Mouse (Mus musculus): ENCODE data around the gene Unc13c. TPM values are rescaled to one million over a fixed set of nuclear protein-coding genes. Genes with fewer than 3 reads are reported as not detected.
A peak's percentile ranks its signal among the peaks of the same experiment; 100 is the strongest.

Gene Unc13c
- total RNA-seq, 2 experiments from 2014 or later: 0.30 to 0.33 TPM

DNA sequence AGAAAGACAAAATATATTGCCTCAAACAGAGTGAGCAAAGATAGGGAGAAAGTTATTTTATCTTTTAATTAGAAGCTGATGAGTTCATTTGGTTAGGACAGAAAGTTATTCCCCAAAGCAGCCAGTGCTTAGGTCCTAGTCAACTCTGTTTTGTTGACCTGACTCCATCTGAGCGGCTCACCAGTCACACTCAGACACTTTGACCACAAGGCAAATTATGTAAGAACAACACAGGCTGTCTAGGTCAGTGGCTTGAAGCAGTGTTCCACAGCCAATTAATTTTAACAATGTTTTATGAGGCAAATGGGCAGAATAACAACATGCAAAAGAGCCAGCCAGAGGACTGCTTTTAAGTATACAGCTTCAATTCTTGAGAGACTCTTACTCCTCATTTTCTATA is 343.6 kb downstream of the Unc13c start:
- DNase-seq: no peak

DNA sequence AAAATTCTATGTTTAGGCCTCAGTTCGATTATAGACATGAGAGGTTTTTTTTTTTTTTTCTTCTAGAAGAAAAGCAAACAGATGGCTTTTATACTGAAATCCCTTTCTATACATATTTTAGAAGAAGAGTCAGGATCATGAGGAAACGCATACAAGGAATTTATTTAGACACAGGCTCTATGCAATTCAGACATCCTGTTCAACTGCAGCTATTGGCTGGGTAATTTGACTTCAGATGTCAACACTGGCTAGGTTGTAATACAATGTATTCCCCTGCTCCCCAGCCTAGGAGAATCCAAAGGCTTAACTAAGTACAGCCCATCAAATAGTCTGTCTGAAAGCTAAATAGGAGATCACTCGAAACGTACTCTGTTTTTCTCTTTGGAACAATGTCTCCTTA is 355.9 kb downstream of the Unc13c start:
- no peak for DNase-seq

DNA sequence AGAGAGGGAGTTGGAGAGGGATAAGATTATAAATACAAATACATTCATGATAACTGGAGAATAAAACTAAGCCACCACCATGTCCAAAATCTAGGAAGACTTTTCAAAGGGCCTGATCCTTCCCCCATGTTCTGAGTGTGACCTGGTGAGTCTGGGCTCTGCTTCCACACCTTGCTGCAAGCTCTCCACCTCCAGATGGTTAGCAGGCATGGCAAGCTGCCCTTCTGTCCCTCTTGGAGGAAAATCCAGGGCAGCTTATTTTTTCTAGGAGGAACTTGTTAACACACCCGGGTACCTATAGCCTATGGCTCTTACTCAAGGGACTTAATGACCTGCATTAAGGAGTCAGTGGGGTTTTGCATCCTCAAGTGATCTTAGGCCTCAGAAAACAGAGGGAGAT is 364.8 kb downstream of the Unc13c start:
- no peak for DNase-seq

DNA sequence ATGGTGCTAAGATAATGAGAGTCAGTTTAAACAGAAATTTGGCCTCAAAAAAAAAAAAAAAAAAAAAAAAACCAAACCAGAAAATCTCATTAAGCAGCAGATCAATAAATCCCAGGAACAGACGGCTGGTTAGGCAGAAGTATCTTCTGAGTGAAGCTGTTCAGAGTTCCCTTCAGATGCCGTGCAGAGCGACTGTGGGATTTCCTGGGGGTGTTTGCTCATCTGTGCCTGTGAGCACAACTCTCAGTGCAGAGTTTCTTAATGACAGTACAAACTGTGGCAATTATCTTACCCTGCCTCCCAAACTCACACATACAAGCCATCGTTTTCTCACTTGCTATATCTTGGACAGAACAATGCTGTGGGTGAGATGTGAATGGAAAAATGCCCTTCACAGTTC is 403.2 kb downstream of the Unc13c start:
- DNase-seq: no peak

DNA sequence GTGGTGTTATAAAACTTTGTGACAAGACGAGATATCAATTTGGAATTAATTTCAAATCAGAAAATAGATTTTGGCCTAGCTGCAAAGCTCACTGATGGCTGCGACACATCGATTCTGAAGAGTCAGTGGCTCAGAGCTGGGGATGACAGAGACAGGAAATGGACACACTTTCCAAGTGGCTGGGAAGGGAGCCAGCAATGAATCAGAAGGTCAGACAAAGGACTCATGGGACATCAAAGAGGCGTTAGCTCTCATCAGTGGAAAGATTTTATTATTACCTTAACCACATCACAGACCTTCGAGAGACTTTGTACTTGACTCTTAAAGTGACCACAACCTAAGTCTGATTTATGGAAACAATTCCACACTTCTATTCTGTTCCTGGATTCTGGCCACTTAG is 408.7 kb downstream of the Unc13c start:
- peak; percentile 56 to 57 for DNase-seq

DNA sequence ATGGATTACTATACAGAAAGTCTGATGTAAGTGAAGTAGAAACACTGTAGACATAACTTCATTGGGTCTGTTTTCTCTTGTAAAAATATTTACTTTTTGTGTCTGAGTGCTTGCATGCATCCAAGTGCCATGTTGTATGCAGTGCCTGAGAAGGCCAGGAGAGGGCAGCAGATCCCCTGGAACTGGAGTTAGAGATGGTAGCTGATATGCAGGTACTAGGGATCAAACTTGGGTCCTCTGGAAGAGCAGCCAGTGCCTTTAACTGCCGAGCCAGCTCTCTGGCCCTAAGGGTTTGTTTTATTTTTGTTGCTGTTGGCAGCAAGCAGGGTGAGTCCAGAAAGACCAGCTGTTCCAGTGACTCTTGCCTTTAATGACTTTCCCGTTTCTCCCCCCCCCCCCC is 411.0 kb downstream of the Unc13c start:
- DNase-seq: peak; percentile 4 to 55

DNA sequence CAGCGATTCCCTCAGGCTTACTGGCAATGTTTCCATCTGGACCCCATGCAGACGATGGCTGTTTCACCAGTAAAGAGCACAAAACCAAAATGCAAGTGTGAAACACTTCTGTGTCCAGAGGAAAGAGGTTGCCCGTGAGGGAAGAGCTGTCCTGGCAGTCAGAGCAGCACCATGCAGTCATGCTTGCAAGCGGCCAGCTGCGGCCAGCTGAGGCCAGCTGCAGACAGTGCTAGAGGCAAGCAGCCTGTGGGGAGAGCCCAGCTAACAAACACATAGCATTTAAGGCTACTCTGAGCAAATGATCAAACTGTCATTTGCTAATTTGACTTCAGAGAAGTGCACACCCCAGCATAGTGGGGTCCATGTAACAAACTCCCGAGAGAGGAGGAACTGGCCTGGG is 413.4 kb downstream of the Unc13c start:
- DNase-seq: peak; percentile 22 to 44

DNA sequence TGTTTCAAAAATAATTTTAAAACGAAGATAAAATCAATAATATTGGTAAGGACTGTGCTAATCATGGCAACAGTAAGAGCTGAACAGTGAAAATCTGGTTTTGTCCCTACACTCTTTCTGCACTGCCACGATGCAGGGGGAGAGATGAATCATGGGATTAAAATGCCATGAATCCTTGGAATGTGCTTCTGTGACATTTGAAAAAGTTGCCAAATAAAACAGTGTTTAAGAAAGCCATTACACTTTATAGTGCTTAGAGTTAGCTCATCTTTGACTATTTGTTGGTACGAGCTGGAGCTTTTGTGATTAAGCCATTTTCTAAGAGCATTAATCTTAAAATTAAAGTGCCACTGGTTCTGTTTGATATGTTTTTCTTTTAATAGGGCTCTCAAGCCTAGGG is 496.2 kb downstream of the Unc13c start:
- no peak for DNase-seq

DNA sequence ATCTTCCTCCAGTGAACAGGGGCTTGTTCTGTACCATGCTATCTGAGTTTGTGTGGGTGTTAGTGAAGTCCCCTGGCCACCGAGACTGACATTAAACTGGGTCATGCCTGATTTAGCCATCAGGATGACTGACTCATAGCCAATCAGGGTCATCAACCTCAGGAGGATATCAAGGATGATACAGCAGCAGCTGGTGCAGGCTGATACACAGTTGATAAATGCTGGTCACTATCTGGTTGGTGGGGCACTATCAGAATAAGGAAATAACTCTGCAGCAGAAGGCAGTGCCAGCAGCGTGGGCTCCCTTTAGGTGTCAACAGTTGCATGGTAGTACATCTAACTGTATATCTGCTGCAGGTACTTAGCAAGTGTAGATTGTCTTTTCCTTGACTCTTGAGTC is 506.7 kb downstream of the Unc13c start:
- DNase-seq: no peak

DNA sequence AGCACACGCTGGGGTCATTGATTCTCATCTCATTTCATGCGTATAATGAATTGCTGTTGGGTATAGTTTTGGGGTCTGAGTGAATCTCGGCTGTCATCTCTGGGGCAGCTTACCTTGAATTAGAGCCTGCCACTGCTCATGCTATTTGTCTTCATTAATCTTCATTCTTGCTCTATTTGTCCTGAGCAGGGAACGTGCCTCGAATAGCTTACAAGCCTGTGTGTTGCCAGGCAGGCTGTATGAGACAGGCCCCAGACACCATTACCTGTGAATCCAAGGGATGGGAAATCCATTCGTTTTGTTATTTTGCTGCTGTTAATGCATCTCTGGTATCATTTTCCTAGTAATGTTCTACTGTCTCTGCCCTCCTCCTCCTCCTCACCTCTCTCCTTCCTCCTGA is 518.8 kb downstream of the Unc13c start:
- DNase-seq: no peak

DNA sequence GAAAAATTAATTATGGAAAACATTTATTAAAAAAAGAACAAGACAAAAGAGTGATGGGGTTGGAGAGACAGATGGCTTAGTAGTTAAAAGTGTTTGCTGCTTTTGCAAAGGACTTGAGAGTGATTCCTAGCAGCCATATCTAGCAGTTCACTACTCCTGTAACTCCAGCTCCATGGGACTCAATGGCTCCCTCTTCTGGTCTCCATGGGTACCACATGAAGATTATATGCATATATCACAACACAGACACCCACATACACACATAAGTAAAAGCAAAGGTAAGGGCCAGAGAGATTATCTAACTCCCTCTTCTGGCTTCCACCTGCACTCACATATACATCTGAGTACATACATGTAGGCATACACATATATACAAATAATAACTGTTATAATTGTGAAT is 519.5 kb downstream of the Unc13c start:
- DNase-seq: no peak

DNA sequence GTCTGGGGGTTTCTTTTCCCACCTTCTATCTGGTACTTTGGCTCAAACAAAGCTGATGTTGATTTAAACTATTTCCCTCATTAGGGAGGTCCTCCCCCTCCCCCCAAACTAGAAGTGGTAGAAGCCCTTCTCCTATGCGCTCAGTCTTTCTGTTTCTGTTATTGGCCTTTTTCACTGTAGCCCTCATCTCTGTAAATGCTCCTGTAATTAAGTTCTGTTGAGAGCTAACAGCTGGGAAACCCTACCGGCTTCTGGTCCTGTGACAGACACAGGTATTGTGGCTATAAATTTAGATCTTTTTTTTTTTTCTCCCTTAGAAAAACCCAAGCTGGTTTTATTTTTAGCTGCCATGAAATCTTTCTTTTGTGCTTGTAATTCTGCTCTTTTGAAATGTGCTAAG is 536.8 kb downstream of the Unc13c start:
- no peak for DNase-seq

Other genes with a start within 250 kb of the Unc13c start
- under 1 TPM in 1 of 2 experiments, not detected in 1; 0.15 TPM for gene Wdr72, start 141.4 kb upstream of the Unc13c start, total RNA-seq (2021)